Mouse (Mus musculus): Measurements from ENCODE around the gene Insc.

Insc gene

GRCm38 (mm10) chr7:114827360-114827759, 83.9 kb downstream of the Insc start:
- DNase-seq (ENCODE audit: low spot score), result no peak

GRCm38 (mm10) chr7:114832257-114832940, 88.9 kb downstream of the Insc start:
- no peak for DNase-seq (ENCODE audit: low spot score)

GRCm38 (mm10) chr7:114834504-114834903, 91.0 kb downstream of the Insc start:
- no peak for DNase-seq (ENCODE audit: low spot score)

- DNase-seq (ENCODE audit: low spot score), result no peak
Observed at GRCm38 (mm10) chr7:114837268-114837667, 93.8 kb downstream of the Insc start.

- no peak for DNase-seq (ENCODE audit: low spot score)
Observed at GRCm38 (mm10) chr7:114840029-114840745, 96.7 kb downstream of the Insc start.

DNA sequence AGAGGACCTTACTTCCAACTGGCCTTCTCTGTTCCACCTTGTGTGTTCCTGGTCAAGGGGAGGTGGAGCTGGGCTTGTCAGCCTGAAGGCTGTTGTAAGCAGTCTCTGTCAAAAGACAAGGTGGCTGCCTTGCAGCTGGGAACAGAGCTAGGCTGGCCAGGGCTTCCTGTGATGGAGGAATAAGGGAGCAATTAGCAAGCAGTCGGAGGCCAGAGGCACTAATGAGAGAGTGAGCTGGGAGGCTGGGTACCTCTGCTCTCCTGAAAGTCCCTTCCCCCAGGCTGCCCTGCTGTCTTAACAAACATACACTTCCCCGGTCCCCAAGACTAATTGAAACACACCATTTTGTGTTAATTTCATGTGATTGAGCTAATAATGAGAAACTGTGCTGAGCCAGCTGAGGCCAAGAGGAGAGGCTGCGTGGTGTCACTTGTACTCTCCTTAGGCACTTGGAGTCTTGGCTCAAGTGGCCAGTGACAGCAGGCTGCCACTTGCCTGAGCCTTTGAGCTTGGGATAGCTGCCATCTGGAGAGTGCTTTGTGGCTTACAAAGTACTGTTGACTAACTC, 99.2 kb downstream of the Insc start:
- DNase-seq (ENCODE audit: low spot score), result no peak

DNA sequence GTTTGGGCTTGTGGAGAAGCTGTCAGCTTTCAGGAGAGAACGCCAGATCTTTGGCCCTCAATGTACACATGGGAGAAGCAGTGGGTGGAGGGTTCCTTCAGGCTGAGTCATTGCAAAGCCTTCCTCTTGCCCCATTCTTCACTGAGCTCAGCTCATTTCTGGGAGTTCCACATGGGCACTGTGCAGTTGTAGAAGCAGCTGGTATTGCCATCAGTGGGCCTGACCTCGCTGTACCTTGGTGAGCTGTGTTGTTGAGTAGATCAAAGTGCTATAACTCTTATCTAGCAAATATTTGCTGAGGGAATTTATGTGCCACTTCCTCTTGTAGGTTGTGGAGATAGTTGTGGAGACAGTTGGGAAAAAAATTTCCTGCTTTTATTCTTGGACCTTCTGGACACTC, 103.7 kb downstream of the Insc start:
- DNase-seq (ENCODE audit: low spot score), result no peak

- DNase-seq (ENCODE audit: low spot score), result no peak
Observed at GRCm38 (mm10) chr7:114852387-114852786, 108.9 kb downstream of the Insc start.

- DNase-seq (ENCODE audit: low spot score), result no peak
Observed at GRCm38 (mm10) chr7:114854169-114854568, 110.7 kb downstream of the Insc start.

- peak; percentile 9 for DNase-seq (ENCODE audit: low spot score)
Observed at GRCm38 (mm10) chr7:114860858-114861523, 117.5 kb downstream of the Insc start.

GRCm38 (mm10) chr7:114873315-114874012, 130.0 kb downstream of the Insc start:
- no peak for DNase-seq (ENCODE audit: low spot score)

- peak; percentile 6 for DNase-seq (ENCODE audit: low spot score)
Observed at GRCm38 (mm10) chr7:114874032-114874441, 130.5 kb downstream of the Insc start.

DNA sequence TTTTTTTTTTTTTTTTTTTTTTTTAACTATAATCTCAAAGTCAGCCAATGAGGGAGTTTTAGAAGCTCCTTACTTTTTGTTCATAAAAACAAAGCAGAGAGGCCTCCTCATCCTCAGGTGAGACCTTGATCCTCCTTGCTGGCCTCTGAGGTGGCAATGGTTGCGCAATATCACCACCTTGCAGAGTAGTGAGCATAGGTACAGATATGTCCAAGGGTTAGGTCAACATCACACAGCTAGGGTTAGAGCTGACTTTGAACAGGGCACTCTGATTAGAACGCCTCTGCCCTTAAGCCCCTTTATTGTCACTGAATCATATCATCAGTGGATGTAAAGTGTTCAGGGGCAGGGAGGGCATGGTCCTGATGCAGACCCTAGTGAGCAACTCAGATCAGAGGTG, 131.1 kb downstream of the Insc start:
- no peak for DNase-seq (ENCODE audit: low spot score)

- no peak for DNase-seq (ENCODE audit: low spot score)
Observed at GRCm38 (mm10) chr7:114883602-114884001, 140.1 kb downstream of the Insc start.

DNA sequence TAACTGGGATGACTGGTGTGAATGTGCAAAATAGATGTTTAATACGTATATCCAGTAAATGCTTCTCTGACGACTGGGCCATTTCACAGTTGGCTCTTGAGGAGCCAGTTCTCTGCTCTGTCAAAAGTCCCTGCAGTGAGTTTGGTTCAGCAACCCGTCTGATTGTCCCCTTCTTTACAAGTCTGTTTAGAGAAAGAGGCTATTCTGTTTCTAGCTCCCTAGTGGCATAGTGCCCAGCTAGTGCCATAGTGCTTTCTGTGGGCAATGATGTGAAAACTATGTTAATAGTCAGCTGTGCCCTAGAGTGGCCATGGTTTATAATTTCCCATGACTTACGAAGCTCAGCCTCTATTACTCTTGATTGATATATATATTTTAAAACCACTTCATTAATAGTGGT, 143.4 kb downstream of the Insc start:
- no peak for DNase-seq (ENCODE audit: low spot score)

- DNase-seq (ENCODE audit: low spot score), result no peak
Observed at GRCm38 (mm10) chr7:114890215-114890614, 146.7 kb downstream of the Insc start.

GRCm38 (mm10) chr7:114892618-114893257, 149.2 kb downstream of the Insc start:
- DNase-seq (ENCODE audit: low spot score), result no peak

GRCm38 (mm10) chr7:114893889-114894288, 150.4 kb downstream of the Insc start:
- DNase-seq (ENCODE audit: low spot score), result no peak

- DNase-seq (ENCODE audit: low spot score), result no peak
Observed at GRCm38 (mm10) chr7:114896966-114897697, 153.6 kb downstream of the Insc start.
